Mouse (Mus musculus) liver, embryonic 14.5 days (tissue): Measurements from ENCODE around the gene Cbs.

Experiments
- CTCF ChIP-seq: IDR thresholded peaks from 2 replicates; pipeline ENCODE4 v1.5.1; 2016; ENCODE audit warnings: antibody characterized with exemption, low read depth, control low read depth
- EP300 ChIP-seq: IDR thresholded peaks from 2 replicates; pipeline ENCODE4 v1.6.1; 2016; ENCODE audit warnings: antibody characterized with exemption, low read depth

DNA sequence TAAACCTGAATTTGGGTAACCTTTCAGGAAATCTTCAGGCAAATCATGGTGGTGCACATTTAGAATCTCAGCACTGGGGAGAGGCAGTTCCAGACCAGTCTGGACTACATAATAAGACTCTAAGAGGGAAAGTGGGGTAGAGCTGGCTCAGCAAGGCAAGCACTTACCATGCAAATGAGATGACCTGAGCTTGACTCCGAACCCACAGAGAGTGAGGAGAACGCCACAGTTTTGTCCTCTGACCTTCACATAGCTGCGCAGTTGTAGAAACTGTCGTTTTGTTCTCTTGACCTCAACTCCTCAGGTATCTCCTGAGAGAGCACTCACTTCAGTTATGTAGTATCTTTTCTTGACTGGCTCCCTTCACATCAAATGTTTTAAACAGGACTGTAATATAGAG, 48.3 kb downstream of the Cbs start:
- no peak for TF ChIP-seq CTCF
- no peak for TF ChIP-seq EP300
